Mouse (Mus musculus): ENCODE results near the gene Ace3. TPM values are rescaled to one million over a fixed set of nuclear protein-coding genes. Genes with fewer than 3 reads are reported as not detected.

Gene Ace3
- polyA plus RNA-seq, 1 experiment = not detected

GRCm38 (mm10) chr11:105989446-105989845, 5.0 kb upstream of the Ace3 start:
- 86% methylated on average over 6 of the region's 6 CpGs for WGBS
- H3K27me3 ChIP-seq (ENCODE audit: control insufficient read depth, insufficient read depth, low read length) = no peaks in the 10 kb centered on the region
- H3K36me3 ChIP-seq (ENCODE audit: control insufficient read depth, insufficient read depth, low read length) = no peaks in the 10 kb centered on the region
- H3K4me3 ChIP-seq (ENCODE audit: control insufficient read depth, insufficient read depth, low read length) = no peak overlapping the region
- no peak overlapping the region for H3K27ac ChIP-seq (ENCODE audit: control insufficient read depth, insufficient read depth, low read length)
- no peak for DNase-seq
- TF ChIP-seq POLR2A (IDR thresholded peaks at IDR 0.05; ENCODE audit: control insufficient read depth, extremely low read depth, insufficient read depth, low read length, poor library complexity) (no peak), CTCF (IDR thresholded peaks at IDR 0.05; ENCODE audit: borderline replicate concordance, control insufficient read depth, extremely low read depth, insufficient read depth, low read length, poor library complexity) (no peak)
- H3K4me1 ChIP-seq (replicated peaks; ENCODE audit: control insufficient read depth, insufficient read depth, low read length) = no peaks in the 10 kb centered on the region

GRCm38 (mm10) chr11:105990231-105990630, 4.2 kb upstream of the Ace3 start:
- no peak overlapping the region for H3K27ac ChIP-seq (ENCODE audit: control insufficient read depth, insufficient read depth, low read length)
- no peaks in the 10 kb centered on the region for H3K27me3 ChIP-seq (ENCODE audit: control insufficient read depth, insufficient read depth, low read length)
- 40% methylated on average over 2 of the region's 2 CpGs for WGBS
- H3K4me1 ChIP-seq (replicated peaks; ENCODE audit: control insufficient read depth, insufficient read depth, low read length) = no peaks in the 10 kb centered on the region
- H3K4me3 ChIP-seq (ENCODE audit: control insufficient read depth, insufficient read depth, low read length) = no peak overlapping the region
- no peaks in the 10 kb centered on the region for H3K36me3 ChIP-seq (ENCODE audit: control insufficient read depth, insufficient read depth, low read length)
- DNase-seq = no peak
- TF ChIP-seq POLR2A (IDR thresholded peaks at IDR 0.05; ENCODE audit: control insufficient read depth, extremely low read depth, insufficient read depth, low read length, poor library complexity) = no peak
- TF ChIP-seq CTCF (IDR thresholded peaks at IDR 0.05; ENCODE audit: borderline replicate concordance, control insufficient read depth, extremely low read depth, insufficient read depth, low read length, poor library complexity) = no peak

DNA sequence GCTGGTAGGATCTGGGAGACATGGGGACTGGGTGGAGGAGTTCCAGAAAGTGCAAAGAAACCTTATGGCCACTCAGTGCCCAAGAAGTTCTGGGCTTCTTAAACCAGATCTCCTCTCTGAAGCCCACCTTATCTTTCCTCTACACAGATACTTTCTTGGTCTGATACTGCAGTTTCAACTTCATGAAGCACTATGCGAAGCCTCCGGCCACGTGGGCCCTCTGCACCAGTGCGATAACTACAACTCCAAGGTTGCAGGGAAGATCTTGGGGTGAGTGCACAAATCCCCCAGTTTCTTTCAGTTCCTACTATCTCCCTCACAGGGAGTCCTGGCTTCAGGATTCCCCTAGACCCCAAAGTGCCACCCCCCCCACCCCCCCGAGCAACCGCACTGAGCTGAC, 5.6 kb downstream of the Ace3 start:
- Histone ChIP-seq H3K27ac (ENCODE audit: control insufficient read depth, insufficient read depth, low read length) (no peak overlapping the region), H3K27me3 (ENCODE audit: control insufficient read depth, insufficient read depth, low read length) (no peaks in the 10 kb centered on the region), H3K4me1 (replicated peaks; ENCODE audit: control insufficient read depth, insufficient read depth, low read length) (no peaks in the 10 kb centered on the region), H3K36me3 (ENCODE audit: control insufficient read depth, insufficient read depth, low read length) (no peaks in the 10 kb centered on the region), H3K4me3 (ENCODE audit: control insufficient read depth, insufficient read depth, low read length) (no peak overlapping the region)
- WGBS = 94% methylated on average over 6 of the region's 6 CpGs
- TF ChIP-seq POLR2A (IDR thresholded peaks at IDR 0.05; ENCODE audit: control insufficient read depth, extremely low read depth, insufficient read depth, low read length, poor library complexity) (no peak), CTCF (IDR thresholded peaks at IDR 0.05; ENCODE audit: borderline replicate concordance, control insufficient read depth, extremely low read depth, insufficient read depth, low read length, poor library complexity) (no peak)
- no peak for DNase-seq

- no peak for TF ChIP-seq POLR2A (IDR thresholded peaks at IDR 0.05; ENCODE audit: control insufficient read depth, extremely low read depth, insufficient read depth, low read length, poor library complexity)
- no peak for TF ChIP-seq CTCF (IDR thresholded peaks at IDR 0.05; ENCODE audit: borderline replicate concordance, control insufficient read depth, extremely low read depth, insufficient read depth, low read length, poor library complexity)
- H3K27me3 ChIP-seq (ENCODE audit: control insufficient read depth, insufficient read depth, low read length) = no peaks in the 10 kb centered on the region
- DNase-seq = peak; percentile 21
- H3K4me3 ChIP-seq (ENCODE audit: control insufficient read depth, insufficient read depth, low read length) = no peak overlapping the region
- 26% methylated on average over 4 of the region's 4 CpGs for whole genome bisulfite sequencing
- no peaks in the 10 kb centered on the region for H3K4me1 ChIP-seq (replicated peaks; ENCODE audit: control insufficient read depth, insufficient read depth, low read length)
- H3K27ac ChIP-seq (ENCODE audit: control insufficient read depth, insufficient read depth, low read length) = no peak overlapping the region
- H3K36me3 ChIP-seq (ENCODE audit: control insufficient read depth, insufficient read depth, low read length) = no peaks in the 10 kb centered on the region
These were observed 7.2 kb downstream of the Ace3 start for GRCm38 (mm10) chr11:106001718-106002117.

GRCm38 (mm10) chr11:106004576-106004975, 10.1 kb downstream of the Ace3 start:
- Histone ChIP-seq H3K36me3 (ENCODE audit: control insufficient read depth, insufficient read depth, low read length) (no peaks in the 10 kb centered on the region), H3K4me3 (ENCODE audit: control insufficient read depth, insufficient read depth, low read length) (no peak overlapping the region), H3K27me3 (ENCODE audit: control insufficient read depth, insufficient read depth, low read length) (no peaks in the 10 kb centered on the region), H3K27ac (ENCODE audit: control insufficient read depth, insufficient read depth, low read length) (no peak overlapping the region), H3K4me1 (replicated peaks; ENCODE audit: control insufficient read depth, insufficient read depth, low read length) (0 out of 2 replicates have a peak, but pooled peaks cover 3% of the 10 kb centered on the region)
- TF ChIP-seq CTCF (IDR thresholded peaks at IDR 0.05; ENCODE audit: borderline replicate concordance, control insufficient read depth, extremely low read depth, insufficient read depth, low read length, poor library complexity) (no peak), POLR2A (IDR thresholded peaks at IDR 0.05; ENCODE audit: control insufficient read depth, extremely low read depth, insufficient read depth, low read length, poor library complexity) (no peak)
- no peak for DNase-seq
- 94% methylated on average over 1 of the region's 1 CpGs for WGBS

DNA sequence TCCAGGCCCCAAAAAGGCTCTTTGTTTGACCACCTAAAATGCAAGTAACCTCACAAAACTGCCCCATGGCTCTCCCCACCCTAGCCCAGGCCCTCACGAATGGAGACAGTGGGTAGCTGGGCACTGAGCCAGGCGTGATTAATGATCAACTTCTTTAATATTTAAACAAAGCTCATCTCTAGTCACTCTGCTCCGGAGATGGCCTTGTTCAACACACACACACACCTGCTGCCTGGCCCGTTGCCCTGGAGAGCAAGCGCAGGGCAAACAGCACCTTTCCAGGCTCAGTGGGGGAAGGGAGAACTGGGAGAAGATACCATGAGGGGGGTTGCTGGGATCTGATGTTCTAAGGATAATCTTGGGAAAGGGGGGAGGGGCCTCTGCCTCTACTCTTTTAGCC, 11.5 kb downstream of the Ace3 start:
- no peak for DNase-seq
- Histone ChIP-seq H3K27me3 (ENCODE audit: control insufficient read depth, insufficient read depth, low read length) (no peaks in the 10 kb centered on the region), H3K4me1 (replicated peaks; ENCODE audit: control insufficient read depth, insufficient read depth, low read length) (0 out of 2 replicates have a peak, but pooled peaks cover 3% of the 10 kb centered on the region), H3K36me3 (ENCODE audit: control insufficient read depth, insufficient read depth, low read length) (no peaks in the 10 kb centered on the region), H3K27ac (ENCODE audit: control insufficient read depth, insufficient read depth, low read length) (no peak overlapping the region), H3K4me3 (ENCODE audit: control insufficient read depth, insufficient read depth, low read length) (no peak overlapping the region)
- TF ChIP-seq CTCF (IDR thresholded peaks at IDR 0.05; ENCODE audit: borderline replicate concordance, control insufficient read depth, extremely low read depth, insufficient read depth, low read length, poor library complexity) (no peak), POLR2A (IDR thresholded peaks at IDR 0.05; ENCODE audit: control insufficient read depth, extremely low read depth, insufficient read depth, low read length, poor library complexity) (no peak)
- 67% methylated on average over 5 of the region's 5 CpGs for WGBS

DNA sequence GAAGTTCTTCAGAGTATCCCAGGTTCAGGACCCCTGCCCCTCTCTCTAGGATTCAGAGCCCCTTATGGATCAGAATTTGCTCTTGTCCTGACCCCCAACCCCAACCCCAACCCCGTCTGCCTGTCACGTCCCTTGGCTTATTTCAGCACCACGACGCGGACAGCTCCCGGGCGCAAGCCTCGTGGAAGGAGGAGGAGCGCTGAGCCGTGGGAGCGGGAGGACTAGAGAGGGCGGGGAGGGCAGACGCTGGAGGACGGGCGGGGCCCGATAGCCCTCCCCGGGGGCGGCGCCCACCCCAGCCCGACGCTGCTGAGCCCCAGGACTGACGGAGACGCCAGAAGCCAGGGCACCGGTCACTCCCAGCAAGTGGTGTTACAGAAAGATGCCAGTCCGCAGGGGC, 13.3 kb downstream of the Ace3 start, which contains the start of gene Kcnh6:
TSS of gene Kcnh6 (plus strand) at position 304 of the 400 bp plus-strand sequence.
- no peak for TF ChIP-seq CTCF (IDR thresholded peaks at IDR 0.05; ENCODE audit: borderline replicate concordance, control insufficient read depth, extremely low read depth, insufficient read depth, low read length, poor library complexity)
- TF ChIP-seq POLR2A (IDR thresholded peaks at IDR 0.05; ENCODE audit: control insufficient read depth, extremely low read depth, insufficient read depth, low read length, poor library complexity) = no peak
- 0 out of 2 replicates have a peak, but pooled peaks cover 3% of the 10 kb centered on the region for H3K4me1 ChIP-seq (replicated peaks; ENCODE audit: control insufficient read depth, insufficient read depth, low read length)
- H3K27me3 ChIP-seq (ENCODE audit: control insufficient read depth, insufficient read depth, low read length) = no peaks in the 10 kb centered on the region
- WGBS = 1% methylated on average over 25 of the region's 25 CpGs
- no peaks in the 10 kb centered on the region for H3K36me3 ChIP-seq (ENCODE audit: control insufficient read depth, insufficient read depth, low read length)
- no peak within 1 kb of the TSS for H3K27ac ChIP-seq (ENCODE audit: control insufficient read depth, insufficient read depth, low read length)
- no peak within 1 kb of the TSS for H3K4me3 ChIP-seq (ENCODE audit: control insufficient read depth, insufficient read depth, low read length)
- DNase-seq = peak; percentile 76
